Mouse (Mus musculus) cortical plate, adult 2 months (tissue): ENCODE results near the gene Cdt1.

Experiments used
- CTCF ChIP-seq: fragments of 200-500 bp; IDR thresholded peaks from 2 replicates; pipeline ENCODE4 v1.5.1; 2011; ENCODE audit warnings: mild to moderate bottlenecking, control low read depth, low read length; ENCODE audit not compliant: insufficient read depth; ENCODE audit errors: extremely low read depth
- POLR2A ChIP-seq: fragments of 200-500 bp; IDR thresholded peaks from 2 replicates; pipeline ENCODE4 v1.6.1; 2011; ENCODE audit warnings: mild to moderate bottlenecking, low read length, control low read depth; ENCODE audit not compliant: insufficient read depth; ENCODE audit errors: extremely low read depth

GRCm38 (mm10) chr8:122547815-122548214, 20.0 kb upstream of the Cdt1 start:
- no peak for TF ChIP-seq CTCF
- no peak for TF ChIP-seq POLR2A
